Mouse (Mus musculus): ENCODE measurements around the gene Zc3h18. TPM values are rescaled to one million over a fixed set of nuclear protein-coding genes. Genes with fewer than 3 reads are reported as not detected.

Gene Zc3h18
- polyA plus RNA-seq, 1 experiment from 2014 or later = 37.0 TPM

DNA sequence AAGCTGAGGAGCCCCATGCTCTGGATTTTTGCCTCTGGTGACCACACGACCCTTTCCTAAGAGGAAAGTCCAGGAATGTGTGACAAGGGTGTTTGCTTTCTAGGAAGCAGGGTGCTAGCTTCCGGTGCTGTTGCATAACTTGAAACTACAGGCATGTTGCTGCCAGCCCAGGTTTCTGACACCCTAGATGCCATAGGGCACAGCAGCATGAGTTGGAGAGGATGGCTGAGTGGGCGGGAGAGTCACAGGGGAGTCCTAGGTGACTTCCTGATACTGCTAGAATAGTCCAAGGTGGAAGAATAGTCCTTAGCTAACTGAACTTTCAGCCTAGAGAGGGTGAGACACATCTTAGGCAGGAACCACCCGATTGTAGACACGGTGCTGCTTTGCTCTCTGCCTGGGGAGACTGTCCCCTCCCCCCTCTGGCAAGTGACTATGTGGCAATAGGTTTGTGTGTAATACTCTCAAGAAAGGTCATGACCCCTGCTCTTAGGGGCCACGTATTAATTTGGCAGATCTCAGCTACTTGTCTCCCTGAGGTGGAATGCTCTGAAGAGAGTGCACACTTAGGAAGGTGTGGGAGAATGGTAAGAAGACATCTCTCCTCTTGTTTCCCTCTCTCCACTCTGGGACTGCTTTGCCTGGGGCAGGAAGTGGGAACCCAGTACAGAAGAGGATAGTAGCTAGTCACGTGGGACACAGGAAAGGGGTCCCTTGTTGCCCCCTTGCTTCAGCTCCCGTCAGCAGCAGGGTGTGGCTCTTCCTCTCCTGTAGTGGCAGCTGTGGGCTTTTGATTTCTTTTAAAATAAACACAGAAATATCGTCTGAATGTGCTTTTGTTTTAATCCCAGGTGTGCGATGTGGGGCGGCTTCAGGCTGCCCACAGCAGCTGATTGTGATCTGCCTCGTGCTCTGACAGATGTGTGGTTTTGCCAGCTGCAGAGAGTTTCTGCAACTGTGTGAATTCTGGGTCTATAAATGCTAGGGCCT, 87.5 kb downstream of the Zc3h18 start:
- Histone ChIP-seq H3K27me3 (peaks cover 52% of the 10 kb centered on the region), H3K9me3 (no peaks in the 10 kb centered on the region), H3K4me1 (replicated peaks) (peaks cover 12% of the 10 kb centered on the region), H3K4me2 (no peak overlapping the region), H3K9ac (no peak overlapping the region), H3K36me3 (peaks cover 39% of the 10 kb centered on the region), H3K4me3 (no peak overlapping the region), H3K27ac (replicated peaks) (no peak overlapping the region)
- no peak for ATAC-seq (ENCODE audit: low read depth)
- 70% methylated on average over 12 of the region's 12 CpGs for WGBS

DNA sequence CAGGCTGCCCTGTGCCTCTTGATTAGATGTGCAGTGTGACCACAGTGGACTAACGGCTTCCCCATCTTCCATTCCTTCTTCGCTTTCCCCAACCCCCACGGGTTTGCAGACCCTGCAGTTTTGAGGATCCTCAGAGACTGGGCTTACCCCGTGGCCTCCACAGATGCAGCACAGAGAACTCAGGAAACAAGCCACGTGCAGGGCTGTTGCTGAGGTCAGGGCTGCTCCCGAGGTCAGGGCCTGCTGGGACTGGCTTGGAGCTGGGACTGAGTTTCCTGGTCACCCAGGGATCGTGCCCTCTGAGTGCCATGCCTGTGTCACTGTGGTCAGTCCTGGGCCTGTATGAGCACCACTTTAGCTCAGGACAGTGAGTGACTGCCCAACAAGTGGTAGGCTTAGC, 88.6 kb downstream of the Zc3h18 start:
- Histone ChIP-seq H3K27me3 (peaks cover 42% of the 10 kb centered on the region), H3K9ac (no peak overlapping the region), H3K36me3 (peaks cover 48% of the 10 kb centered on the region), H3K4me2 (no peak overlapping the region), H3K4me3 (no peak overlapping the region), H3K9me3 (no peaks in the 10 kb centered on the region), H3K4me1 (replicated peaks) (peaks cover 11% of the 10 kb centered on the region), H3K27ac (replicated peaks) (no peak overlapping the region)
- ATAC-seq (ENCODE audit: low read depth) = no peak
- WGBS = 79% methylated on average over 7 of the region's 7 CpGs

Other genes with a start within 250 kb of the Zc3h18 start
- gene Zfpm1, start 94.5 kb upstream of the Zc3h18 start, polyA plus RNA-seq (2015; fragmentation: Nextera tagmentation; extraction: Ambion mirVana) = 0.83 and 0.89 TPM in 2 replicates
- not detected in 2 replicates for gene Trhr2, start 15.9 kb upstream of the Zc3h18 start, polyA plus RNA-seq (2015; fragmentation: Nextera tagmentation; extraction: Ambion mirVana)
- not detected in 2 replicates for gene Il17c, start 45.4 kb downstream of the Zc3h18 start, polyA plus RNA-seq (2015; fragmentation: Nextera tagmentation; extraction: Ambion mirVana)
- gene Cyba, start 56.3 kb downstream of the Zc3h18 start, polyA plus RNA-seq (2015; fragmentation: Nextera tagmentation; extraction: Ambion mirVana) = 46.6 and 51.4 TPM in 2 replicates
- 46.6 and 53.8 TPM in 2 replicates for gene Mvd, start 66.8 kb downstream of the Zc3h18 start, polyA plus RNA-seq (2015; fragmentation: Nextera tagmentation; extraction: Ambion mirVana)
- gene Snai3, start 84.1 kb downstream of the Zc3h18 start, polyA plus RNA-seq (2015; fragmentation: Nextera tagmentation; extraction: Ambion mirVana) = 0.15 TPM in 1 of 2 replicates, not detected in the other
- gene Rnf166, start 99.5 kb downstream of the Zc3h18 start, polyA plus RNA-seq (2015; fragmentation: Nextera tagmentation; extraction: Ambion mirVana) = 36.8 and 39.1 TPM in 2 replicates
- gene Ctu2, start 99.5 kb downstream of the Zc3h18 start, polyA plus RNA-seq (2015; fragmentation: Nextera tagmentation; extraction: Ambion mirVana) = 57.4 and 63.7 TPM in 2 replicates
- 3.2 and 6.2 TPM in 2 replicates for gene Piezo1, start 174.7 kb downstream of the Zc3h18 start, polyA plus RNA-seq (2015; fragmentation: Nextera tagmentation; extraction: Ambion mirVana)
- gene Cdt1, start 191.4 kb downstream of the Zc3h18 start, polyA plus RNA-seq (2015; fragmentation: Nextera tagmentation; extraction: Ambion mirVana) = 7.3 and 9.2 TPM in 2 replicates
- gene Aprt, start 200.3 kb downstream of the Zc3h18 start, polyA plus RNA-seq (2015; fragmentation: Nextera tagmentation; extraction: Ambion mirVana) = 133 and 161 TPM in 2 replicates
- 5.5 and 6.5 TPM in 2 replicates for gene Galns, start 234.9 kb downstream of the Zc3h18 start, polyA plus RNA-seq (2015; fragmentation: Nextera tagmentation; extraction: Ambion mirVana)
- 84.7 and 101 TPM in 2 replicates for gene Trappc2l, start 235.0 kb downstream of the Zc3h18 start, polyA plus RNA-seq (2015; fragmentation: Nextera tagmentation; extraction: Ambion mirVana)
- not detected in 2 replicates for gene Pabpn1l, start 246.1 kb downstream of the Zc3h18 start, polyA plus RNA-seq (2015; fragmentation: Nextera tagmentation; extraction: Ambion mirVana)

All from neural tube, embryonic 13.5 days (tissue).